Mouse (Mus musculus) ovary, adult 10 weeks (tissue): ENCODE measurements around the gene Adtrp. TPM values are rescaled to one million over a fixed set of nuclear protein-coding genes. Genes with fewer than 3 reads are reported as not detected.

Source experiments
- polyA plus RNA-seq: library from polyadenylated mRNA; stranded (reverse); fragments of 350-450 nt; fragmentation: Illumina TruSeq; extraction: RNeasy Lipid Tissue Mini Kit (QIAGEN cat#74804); gene quantifications from one replicate; pipeline ENCODE4 v1.2.3, GENCODE M21; 2014

Adtrp gene
- 3.3 TPM for polyA plus RNA-seq

DNA sequence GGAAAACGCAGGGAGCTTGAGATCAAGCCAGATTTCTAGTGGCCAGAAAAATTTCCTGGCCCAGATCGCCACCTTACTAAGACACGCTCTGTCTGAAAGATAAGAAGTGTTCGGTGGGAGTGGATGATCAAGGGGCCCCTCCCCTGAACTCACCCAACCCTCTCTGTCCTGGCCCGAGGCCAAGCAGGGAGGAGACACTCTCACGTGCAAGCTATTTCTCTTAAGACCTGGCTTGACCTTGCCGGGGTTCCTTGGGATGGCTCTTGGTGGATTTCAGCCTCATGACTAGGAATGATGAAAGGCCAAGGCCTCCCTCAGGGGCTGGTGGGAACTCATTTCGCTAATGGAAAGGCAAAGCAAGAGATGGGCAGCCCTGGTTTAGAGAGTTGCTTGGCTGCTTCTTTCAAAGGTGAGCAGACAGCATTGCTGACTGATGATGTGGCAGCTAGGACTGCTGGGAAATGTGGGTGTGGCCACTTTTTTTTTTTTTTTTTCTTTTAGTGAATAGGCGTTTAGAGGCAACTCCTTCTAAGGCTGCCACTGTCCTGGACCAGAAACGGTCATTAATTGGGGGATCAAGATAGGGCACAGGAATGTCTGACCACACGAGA, at the start of gene Adtrp:
Gene Adtrp, minus strand, starts transcription at position 169 of the 611 bp plus-strand sequence.

Other genes starting within 250 kb of the Adtrp start
- gene Tmem170b, start 241.8 kb downstream of the Adtrp start, polyA plus RNA-seq, result 37.4 TPM
- 37.8 TPM for gene Hivep1, start 204.3 kb upstream of the Adtrp start, polyA plus RNA-seq